Mouse (Mus musculus) T-helper 1 cell (primary cell): ENCODE measurements around the gene Erg.

Experiments used
- in situ Hi-C: fragments of 300-600 bp; cut with MboI, MseI; formaldehyde crosslinking; loops from one replicate; pipeline ENCODE4 v1.15.1; 2025; ENCODE audit warnings: high pct_unique_total_duplicates

Gene Erg

DNA sequence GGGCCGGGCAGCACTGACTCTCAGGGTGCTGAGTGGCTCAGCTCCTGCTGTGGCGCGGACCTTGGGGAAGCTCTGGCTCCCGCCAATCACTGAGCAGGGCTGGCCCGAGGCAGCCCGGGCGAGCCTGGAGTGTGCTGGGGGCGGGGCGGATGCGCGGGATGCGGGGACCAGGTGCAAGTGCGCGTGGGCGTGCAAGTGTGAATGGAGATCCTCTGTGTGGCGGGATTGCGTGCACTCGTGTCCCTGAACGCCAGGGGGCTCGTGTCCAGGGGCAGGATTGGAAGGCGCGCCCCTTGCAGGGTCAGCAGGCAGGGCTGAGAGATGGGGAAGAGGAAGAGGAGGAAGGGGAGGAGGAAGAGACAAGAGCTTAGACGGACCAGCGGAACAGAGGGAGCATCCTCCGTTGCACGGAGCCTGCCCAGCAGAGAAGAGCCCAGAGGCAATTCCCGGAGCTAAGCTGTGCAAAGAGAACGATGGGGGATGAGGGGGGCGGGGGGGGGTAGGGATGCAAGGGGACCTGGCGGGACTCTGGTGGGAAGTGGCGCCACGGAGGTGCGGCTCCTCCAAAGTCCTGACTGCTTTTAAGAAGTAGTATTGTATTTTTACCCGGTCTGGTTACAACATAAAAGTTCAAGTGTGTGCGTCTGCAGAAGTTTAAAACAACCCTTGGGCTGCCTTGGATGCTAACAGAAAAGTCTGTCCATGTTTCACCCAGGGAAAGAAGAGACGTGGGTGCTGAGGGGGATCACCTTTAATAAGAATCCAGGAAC lies 667 bp downstream of the Erg start:
- in situ Hi-C loops = no loop called here

- in situ Hi-C loops = no loop called here
Observed at GRCm38 (mm10) chr16:95584751-95585528, 1.5 kb downstream of the Erg start.

DNA sequence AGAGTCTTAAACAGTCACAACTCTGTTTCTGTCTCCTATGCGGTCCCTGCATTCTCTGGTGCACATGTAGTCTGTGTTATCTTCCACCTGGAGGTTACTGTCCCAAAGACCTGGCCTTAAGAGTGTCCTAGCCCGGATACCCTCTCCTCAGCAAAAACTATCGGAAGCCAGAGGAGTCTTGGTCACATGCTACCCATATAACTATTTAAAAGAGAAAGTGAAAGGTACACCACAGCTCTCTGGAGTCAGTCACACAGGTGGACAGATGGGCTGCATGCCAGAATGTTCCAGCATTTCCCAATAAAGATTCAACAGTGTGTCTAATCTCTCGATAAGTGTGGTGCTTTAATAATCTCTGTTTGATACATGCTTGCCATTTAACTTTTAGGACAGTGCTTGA lies 7.1 kb downstream of the Erg start:
- in situ Hi-C loops = no loop called here

DNA sequence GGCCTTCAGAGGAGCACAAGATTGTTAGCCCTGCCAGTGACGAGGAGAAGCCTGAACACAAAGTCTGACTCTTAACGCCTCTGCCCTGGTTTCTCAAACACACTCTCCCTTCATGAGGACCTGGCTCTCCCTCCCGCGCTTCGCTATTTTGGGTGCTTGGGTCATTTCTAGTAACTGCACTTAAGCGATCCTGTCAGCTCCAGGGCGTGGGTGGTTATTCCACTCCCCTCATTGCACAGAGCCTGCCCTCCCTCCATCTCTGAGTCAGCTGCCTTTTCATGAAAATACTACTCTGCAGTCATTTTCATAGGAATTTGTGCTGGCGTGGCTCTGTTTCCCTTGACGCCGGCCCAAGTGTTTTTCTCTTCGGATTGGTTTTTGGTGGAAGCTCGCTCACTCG lies 13.2 kb downstream of the Erg start:
- in situ Hi-C loops = no loop called here

GRCm38 (mm10) chr16:95570616-95571015 lies 15.8 kb downstream of the Erg start:
- in situ Hi-C loops = no loop called here

GRCm38 (mm10) chr16:95556834-95557233 lies 29.6 kb downstream of the Erg start:
- in situ Hi-C loops = loop anchor here (10.0 kb wide), 1 partner anchor 872 kb away; no protein-coding TSS in a partner anchor

DNA sequence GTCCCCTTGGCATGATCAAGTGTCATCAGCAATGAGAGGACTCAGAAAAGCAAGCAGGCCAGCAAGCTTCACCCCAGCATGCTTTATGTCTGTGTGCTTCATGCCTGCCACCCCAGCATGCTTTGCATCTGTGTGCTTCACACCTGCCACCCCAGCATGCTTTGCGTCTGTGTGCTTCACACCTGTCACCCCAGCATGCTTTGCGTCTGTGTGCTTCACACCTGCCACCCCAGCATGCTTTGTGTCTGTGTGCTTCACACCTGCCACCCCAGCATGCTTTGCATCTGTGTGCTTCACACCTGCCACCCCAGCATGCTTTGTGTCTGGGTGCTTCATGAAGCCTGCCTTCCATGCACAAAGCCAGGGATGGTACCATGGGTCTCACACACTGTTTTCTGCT lies 33.3 kb downstream of the Erg start:
- in situ Hi-C loops = loop anchor here (10.0 kb wide), 1 partner anchor 868 kb away; no protein-coding TSS in a partner anchor

- in situ Hi-C loops = loop anchor here (10.0 kb wide), 1 partner anchor 868 kb away; no protein-coding TSS in a partner anchor
Observed at GRCm38 (mm10) chr16:95552495-95552894, 33.9 kb downstream of the Erg start.

GRCm38 (mm10) chr16:95550496-95550895 lies 35.9 kb downstream of the Erg start:
- in situ Hi-C loops = loop anchor here (10.0 kb wide), 1 partner anchor 866 kb away; no protein-coding TSS in a partner anchor

GRCm38 (mm10) chr16:95544753-95545152 lies 41.6 kb downstream of the Erg start:
- in situ Hi-C loops = no loop called here

DNA sequence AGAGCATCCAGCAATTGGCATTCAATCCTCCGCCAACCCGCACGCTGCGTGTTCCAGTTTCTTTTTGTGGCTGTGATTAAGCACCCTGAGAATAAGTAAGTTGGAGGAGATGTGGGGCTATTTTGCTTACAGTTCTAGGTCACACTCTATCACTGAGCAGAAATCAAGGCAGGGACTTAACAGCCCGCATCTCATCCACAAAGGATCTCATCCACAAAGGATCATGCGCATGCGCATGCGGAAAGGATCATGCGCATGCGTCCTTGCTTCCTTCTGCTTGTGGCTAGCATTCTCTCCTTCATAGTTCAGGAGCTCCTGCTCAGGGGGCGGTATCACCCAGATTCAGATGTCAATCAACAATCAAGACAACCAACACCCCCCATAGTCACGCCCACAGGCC lies 42.9 kb downstream of the Erg start:
- in situ Hi-C loops = no loop called here

GRCm38 (mm10) chr16:95535151-95535550 lies 51.2 kb downstream of the Erg start:
- in situ Hi-C loops = loop anchor here (5.0 kb wide), 1 partner anchor 48 kb away; no protein-coding TSS in a partner anchor

- in situ Hi-C loops = no loop called here
Observed at GRCm38 (mm10) chr16:95532387-95533077, 53.9 kb downstream of the Erg start.

DNA sequence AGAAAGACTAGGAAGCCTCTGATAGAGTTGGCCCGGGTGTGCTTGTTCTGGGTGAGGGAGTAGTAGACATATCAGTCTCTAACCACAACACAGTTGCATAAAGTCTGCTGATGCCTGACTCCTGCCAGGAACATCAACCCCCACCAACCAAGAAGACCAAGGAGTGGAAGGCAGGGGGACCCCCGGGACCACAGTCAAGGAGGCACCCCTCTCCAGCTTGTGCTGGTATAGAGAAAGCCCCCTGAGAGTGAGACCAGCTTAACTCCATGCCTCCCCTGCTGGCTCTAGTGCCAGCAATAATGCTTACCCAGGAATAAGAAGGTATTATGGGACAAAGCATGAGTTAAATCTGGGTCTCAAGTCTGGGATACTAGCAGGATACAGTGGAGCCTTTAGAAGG lies 58.8 kb downstream of the Erg start:
- in situ Hi-C loops = no loop called here

GRCm38 (mm10) chr16:95519520-95519919 lies 66.9 kb downstream of the Erg start:
- in situ Hi-C loops = no loop called here

DNA sequence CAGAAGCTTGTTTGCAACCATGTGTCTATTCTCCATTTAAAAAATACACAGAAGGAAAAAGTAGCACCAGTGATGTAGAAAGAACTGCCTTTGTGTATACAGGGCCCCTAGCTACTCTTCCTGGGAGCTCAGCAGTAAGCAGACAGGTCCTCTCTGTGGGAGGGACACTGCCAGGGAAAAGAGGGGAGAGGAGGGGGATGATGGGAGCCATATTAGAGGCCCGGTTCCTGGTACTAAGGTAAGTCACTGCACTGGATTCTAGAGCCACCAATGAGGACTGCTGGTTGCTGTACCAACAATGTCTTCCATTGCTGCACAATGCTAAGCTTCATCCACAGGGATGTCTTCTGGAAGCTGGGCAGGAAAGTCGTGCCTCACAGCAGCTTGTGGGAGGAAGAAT lies 80.3 kb downstream of the Erg start:
- in situ Hi-C loops = no loop called here

- in situ Hi-C loops = no loop called here
Observed at GRCm38 (mm10) chr16:95496582-95497300, 89.7 kb downstream of the Erg start.

DNA sequence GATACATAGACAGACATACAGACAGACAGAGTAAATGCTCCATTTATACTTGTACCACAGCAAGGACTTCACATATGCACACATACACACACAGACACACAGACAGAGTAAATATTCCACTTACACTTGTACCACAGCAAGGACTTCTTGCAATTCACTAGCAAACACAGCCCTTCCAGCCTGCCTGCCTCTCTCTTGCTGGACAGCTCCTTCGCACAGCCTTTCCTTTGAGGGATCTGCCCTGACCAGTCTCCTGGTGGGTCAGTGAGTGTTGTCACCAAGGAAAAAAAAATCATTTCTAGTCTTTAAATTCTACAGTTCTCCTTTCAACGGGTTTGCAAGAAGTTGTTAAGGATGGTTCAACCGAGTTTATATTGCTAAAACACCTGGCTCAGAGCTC lies 92.3 kb downstream of the Erg start:
- in situ Hi-C loops = no loop called here

DNA sequence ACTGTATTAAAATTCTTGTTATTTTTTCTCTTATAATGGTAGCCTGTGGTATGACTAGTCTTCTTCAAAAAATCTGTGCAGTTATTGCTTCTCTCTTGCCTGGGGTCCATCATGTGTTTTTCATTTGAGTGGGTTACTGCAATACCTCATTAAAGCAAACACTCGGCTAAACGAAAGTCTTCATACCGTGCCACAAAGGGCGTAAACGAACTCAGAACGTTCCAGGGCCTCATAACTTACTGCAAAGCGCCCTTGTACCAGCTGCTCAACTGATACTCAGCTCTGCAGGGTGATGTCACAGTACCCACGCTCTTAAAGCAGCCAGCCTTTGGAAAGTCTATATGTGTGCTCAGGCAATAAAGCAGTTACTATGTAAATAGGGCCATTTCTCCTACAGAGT lies 93.1 kb downstream of the Erg start:
- in situ Hi-C loops = no loop called here

DNA sequence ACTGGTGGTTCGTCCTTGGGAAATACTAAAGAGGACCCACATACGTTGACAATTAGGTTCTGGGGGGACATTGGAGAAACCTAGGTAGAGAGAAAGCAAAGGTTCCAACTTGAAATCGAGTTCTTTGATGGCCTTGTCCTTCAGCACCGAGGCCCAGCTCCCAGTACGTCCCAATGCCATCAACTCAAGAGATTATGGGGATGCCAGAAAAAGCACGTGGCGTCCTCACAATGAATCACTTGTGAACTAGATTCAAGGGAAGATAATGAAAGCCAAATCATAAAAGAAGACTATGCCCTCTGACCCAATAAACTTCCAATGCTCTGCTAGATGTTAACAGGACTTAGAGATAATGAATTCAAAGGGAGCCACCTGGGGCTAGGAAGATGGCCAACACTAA lies 94.2 kb downstream of the Erg start:
- in situ Hi-C loops = no loop called here

DNA sequence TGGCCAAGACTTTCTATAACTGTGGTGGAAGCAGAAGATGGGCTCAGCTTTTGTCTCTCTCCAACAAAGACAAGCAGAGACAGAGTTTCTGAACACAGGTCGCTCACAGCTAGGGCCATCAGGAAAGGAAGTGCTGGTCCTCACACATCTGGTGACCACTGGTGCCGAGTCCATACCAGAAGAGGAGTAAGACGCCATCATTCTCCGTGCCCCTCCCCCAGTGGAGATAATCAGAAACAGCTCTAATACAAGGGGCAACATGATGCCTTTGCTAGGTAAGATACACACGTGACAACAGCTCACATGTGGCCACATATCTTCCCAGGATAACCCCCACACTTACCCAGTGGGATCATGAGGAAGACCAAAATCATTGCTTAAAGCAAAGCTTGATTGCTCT lies 96.0 kb downstream of the Erg start:
- in situ Hi-C loops = no loop called here
